8 mouse cellular contexts compared by ENCODE assay signal in the genomic region with DNA sequence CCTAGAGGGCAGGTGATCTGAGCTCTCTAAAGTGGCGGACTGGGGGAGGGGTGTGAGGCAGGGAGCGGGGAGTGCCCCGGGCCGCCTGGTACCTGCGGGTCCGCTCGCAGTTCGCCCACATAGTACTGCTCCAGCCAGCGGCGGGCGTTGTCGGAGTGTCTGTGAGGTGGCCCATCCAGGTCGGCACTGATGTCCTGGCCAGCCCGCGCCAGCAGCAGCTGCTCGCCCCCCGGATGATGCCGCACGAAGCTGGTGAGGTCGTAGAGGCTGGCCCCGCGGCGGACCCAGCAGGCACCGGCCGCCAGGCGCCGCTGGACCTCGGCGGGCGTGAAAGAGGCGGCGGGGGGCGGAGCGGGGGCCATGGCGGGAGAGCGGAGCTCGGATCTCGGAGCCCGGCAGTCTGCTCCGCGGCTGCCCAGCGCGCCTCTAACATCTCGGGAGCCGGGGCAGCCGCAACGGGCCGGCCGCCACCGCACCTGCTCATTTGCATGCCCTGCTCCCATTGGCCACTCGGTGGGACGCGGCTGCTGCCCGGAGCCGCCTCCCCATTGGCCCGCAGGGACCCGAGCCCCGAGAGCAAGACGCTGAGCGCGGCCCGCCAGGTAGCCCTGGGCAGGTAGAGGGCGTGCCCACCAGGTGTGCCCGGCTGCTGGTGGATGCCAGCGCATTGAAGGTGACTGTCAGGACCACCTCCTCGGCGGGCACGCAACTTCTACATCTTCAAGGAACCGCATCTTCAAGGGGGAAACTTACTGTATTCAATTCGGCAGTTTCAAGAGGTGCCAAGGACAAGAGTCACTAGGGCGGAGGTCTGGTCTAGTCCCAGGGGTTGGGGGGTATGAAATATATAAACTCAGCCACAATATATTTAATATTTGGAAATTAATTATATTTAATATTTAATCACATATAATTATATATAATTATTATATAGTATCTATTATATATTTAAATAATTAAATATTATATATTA. TPM values are rescaled to one million over a fixed set of nuclear protein-coding genes. Genes with fewer than 3 reads are reported as not detected.
DNase-seq lines count a peak whose midpoint lies in the region; ATAC-seq and TF ChIP-seq lines count a peak whose summit lies in the region.

A gene (minus strand): TSS at position 434 of the 973 bp plus-strand sequence.

- no peaks in the 10 kb centered on the region for H3K36me3 ChIP-seq in forebrain, embryonic 10.5 days (replicated peaks)
- no peaks in the 10 kb centered on the region for H3K36me3 ChIP-seq in heart, embryonic 13.5 days
- H3K36me3 ChIP-seq in kidney, postnatal 0 days (ENCODE audit: insufficient read depth, low read length): no peaks in the 10 kb centered on the region
- H3K36me3 ChIP-seq in liver, embryonic 13.5 days: no peaks in the 10 kb centered on the region
- no peaks in the 10 kb centered on the region for H3K36me3 ChIP-seq in neural tube, embryonic 11.5 days (ENCODE audit: control insufficient read depth, insufficient read depth, low read length)
- H3K36me3 ChIP-seq in stomach, embryonic 16.5 days (ENCODE audit: control insufficient read depth, insufficient read depth, low read length): no peaks in the 10 kb centered on the region

- H3K4me1 ChIP-seq in forebrain, embryonic 10.5 days: peaks cover 13% of the 10 kb centered on the region
- peaks cover 6% of the 10 kb centered on the region for H3K4me1 ChIP-seq in heart, embryonic 13.5 days
- H3K4me1 ChIP-seq in kidney, postnatal 0 days (replicated peaks; ENCODE audit: insufficient read depth, low read length): peaks cover 4% of the 10 kb centered on the region; the same call in 1 of the 2 replicates
- H3K4me1 ChIP-seq in liver, embryonic 13.5 days (replicated peaks): peaks cover 12% of the 10 kb centered on the region
- H3K4me1 ChIP-seq in neural tube, embryonic 11.5 days (ENCODE audit: control insufficient read depth, insufficient read depth, low read length): peaks cover 2% of the 10 kb centered on the region; the same call in 1 of the 2 replicates
- H3K4me1 ChIP-seq in stomach, embryonic 16.5 days (ENCODE audit: control insufficient read depth, insufficient read depth, low read length): no peaks in the 10 kb centered on the region

- peak within 1 kb of the TSS; percentile 68 for H3K9ac ChIP-seq in heart, embryonic 13.5 days
- H3K9ac ChIP-seq in kidney, postnatal 0 days (ENCODE audit: low read depth, low read length): peak within 1 kb of the TSS; percentile 56; the same call in 1 of the 2 replicates
- H3K9ac ChIP-seq in liver, embryonic 13.5 days: peak within 1 kb of the TSS; percentile 36
- peak within 1 kb of the TSS; percentile 54 for H3K9ac ChIP-seq in neural tube, embryonic 11.5 days (ENCODE audit: low read length)
- H3K9ac ChIP-seq in stomach, embryonic 16.5 days (ENCODE audit: low read length): peak within 1 kb of the TSS; percentile 71

- H3K4me3 ChIP-seq in forebrain, embryonic 10.5 days: peak within 1 kb of the TSS; percentile 67
- H3K4me3 ChIP-seq in heart, embryonic 13.5 days: peak within 1 kb of the TSS; percentile 59
- peak within 1 kb of the TSS; percentile 45 for H3K4me3 ChIP-seq in kidney, postnatal 0 days (replicated peaks; ENCODE audit: low read depth, low read length)
- peak within 1 kb of the TSS; percentile 51 for H3K4me3 ChIP-seq in liver, embryonic 13.5 days (replicated peaks)
- peak within 1 kb of the TSS; percentile 46 for H3K4me3 ChIP-seq in neural tube, embryonic 11.5 days (ENCODE audit: low read depth, low read length)
- peak within 1 kb of the TSS; percentile 60 for H3K4me3 ChIP-seq in stomach, embryonic 16.5 days (replicated peaks; ENCODE audit: low read length)

- peaks cover 73% of the 10 kb centered on the region for H3K27me3 ChIP-seq in forebrain, embryonic 10.5 days (ENCODE audit: poor library complexity, severe bottlenecking)
- peaks cover 82% of the 10 kb centered on the region for H3K27me3 ChIP-seq in heart, embryonic 13.5 days (replicated peaks)
- peaks cover 9% of the 10 kb centered on the region; the same call in 1 of the 2 replicates for H3K27me3 ChIP-seq in kidney, postnatal 0 days (ENCODE audit: insufficient read depth, low read length)
- peaks cover 84% of the 10 kb centered on the region for H3K27me3 ChIP-seq in liver, embryonic 13.5 days
- peaks cover 33% of the 10 kb centered on the region for H3K27me3 ChIP-seq in neural tube, embryonic 11.5 days (ENCODE audit: control insufficient read depth, insufficient read depth, low read length)
- peaks cover 20% of the 10 kb centered on the region for H3K27me3 ChIP-seq in stomach, embryonic 16.5 days (ENCODE audit: control insufficient read depth, insufficient read depth, low read length)

- peak; percentile 61 for ATAC-seq in CD4-positive, CD25-positive, alpha-beta regulatory T cell, adult 4 months
- ATAC-seq in heart, embryonic 13.5 days (ENCODE audit: extremely low read depth, insufficient number of reproducible peaks, low FRiP score, low TSS enrichment): peak; percentile 75
- peak; percentile 95 for ATAC-seq in kidney, postnatal 0 days (replicated peaks; ENCODE audit: low FRiP score, low read depth)
- ATAC-seq in liver, embryonic 13.5 days (ENCODE audit: low read depth): peak; percentile 96
- peak; percentile 98 for ATAC-seq in neural tube, embryonic 11.5 days (ENCODE audit: insufficient read depth, low FRiP score, low TSS enrichment)
- peak; percentile 94 for ATAC-seq in stomach, embryonic 16.5 days (ENCODE audit: insufficient read depth, low FRiP score)

- peak; percentile 41; the same call in 1 of the 2 replicates for TF ChIP-seq CTCF in kidney, postnatal 0 days (IDR thresholded peaks at IDR 0.05; ENCODE audit: low read depth)

- peak; percentile 60 for DNase-seq in c-Kit-positive CD71-negative TER-119-negative erythroid progenitor cells, embryonic 14.5 days (ENCODE audit: low read depth)
- DNase-seq in forebrain, embryonic 10.5 days (ENCODE audit: extremely low spot score, low spot score): peak; percentile 84
- peak; percentile 84 for DNase-seq in kidney, postnatal 0 days (ENCODE audit: low spot score)
- DNase-seq in liver, embryonic 13.5 days: peak; percentile 72
- DNase-seq in neural tube, embryonic 11.5 days (ENCODE audit: low spot score): peak; percentile 86

- H3K27ac ChIP-seq in forebrain, embryonic 10.5 days: peak within 1 kb of the TSS; percentile 72
- H3K27ac ChIP-seq in heart, embryonic 13.5 days (replicated peaks): no peak within 1 kb of the TSS
- H3K27ac ChIP-seq in kidney, postnatal 0 days: peak within 1 kb of the TSS; percentile 25; the same call in 1 of the 2 replicates
- no peak within 1 kb of the TSS for H3K27ac ChIP-seq in liver, embryonic 13.5 days
- H3K27ac ChIP-seq in neural tube, embryonic 11.5 days (ENCODE audit: low read depth, low read length): no peak within 1 kb of the TSS
- no peak within 1 kb of the TSS for H3K27ac ChIP-seq in stomach, embryonic 16.5 days (ENCODE audit: low read length)

- H3K9me3 ChIP-seq in forebrain, embryonic 10.5 days: no peaks in the 10 kb centered on the region
- no peaks in the 10 kb centered on the region for H3K9me3 ChIP-seq in heart, embryonic 13.5 days
- no peaks in the 10 kb centered on the region for H3K9me3 ChIP-seq in kidney, postnatal 0 days (replicated peaks; ENCODE audit: low read length)
- no peaks in the 10 kb centered on the region for H3K9me3 ChIP-seq in liver, embryonic 13.5 days (replicated peaks)
- no peaks in the 10 kb centered on the region for H3K9me3 ChIP-seq in neural tube, embryonic 11.5 days (ENCODE audit: control insufficient read depth, low read length)
- no peaks in the 10 kb centered on the region for H3K9me3 ChIP-seq in stomach, embryonic 16.5 days (replicated peaks; ENCODE audit: control insufficient read depth, low read length)

- H3K4me2 ChIP-seq in heart, embryonic 13.5 days: peak within 1 kb of the TSS; percentile 87
- H3K4me2 ChIP-seq in kidney, postnatal 0 days (ENCODE audit: low read length): peak within 1 kb of the TSS; percentile 93
- H3K4me2 ChIP-seq in liver, embryonic 13.5 days: peak within 1 kb of the TSS; percentile 75
- H3K4me2 ChIP-seq in neural tube, embryonic 11.5 days (ENCODE audit: low read depth): peak within 1 kb of the TSS; percentile 88
- H3K4me2 ChIP-seq in stomach, embryonic 16.5 days (ENCODE audit: low read depth, low read length): peak within 1 kb of the TSS; percentile 92

- WGBS in forebrain, embryonic 10.5 days: under 1% methylated on average over 71 of the region's 71 CpGs
- WGBS in heart, embryonic 13.5 days: under 1% methylated on average over 67 of the region's 71 CpGs
- WGBS in kidney, postnatal 0 days: 1% methylated on average over 66 of the region's 71 CpGs
- whole genome bisulfite sequencing in liver, embryonic 13.5 days (ENCODE audit: insufficient replicate concordance): 2% methylated on average over 69 of the region's 71 CpGs
- WGBS in neural tube, embryonic 11.5 days: under 1% methylated on average over 68 of the region's 71 CpGs
- WGBS in stomach, embryonic 16.5 days: 1% methylated on average over 68 of the region's 71 CpGs

RNA-seq across cellular contexts. Expression of the gene that starts here (rescaled TPM):
- polyA plus RNA-seq in CD4-positive, CD25-positive, alpha-beta regulatory T cell, adult 4 months (2017; shearing (Covaris generic)): not detected
- not detected in 2 replicates for polyA plus RNA-seq in forebrain, embryonic 10.5 days (2016; fragmentation: Nextera tagmentation; extraction: Ambion mirVana)
- not detected in 2 replicates for polyA plus RNA-seq in heart, embryonic 13.5 days (2015; fragmentation: Nextera tagmentation; extraction: Ambion mirVana)
- polyA plus RNA-seq in kidney, postnatal 0 days (2015; fragmentation: Nextera tagmentation; extraction: Ambion mirVana): 5.0 and 5.4 TPM in 2 replicates
- not detected in 2 replicates for polyA plus RNA-seq in liver, embryonic 13.5 days (2015; fragmentation: Nextera tagmentation; extraction: Ambion mirVana)
- polyA plus RNA-seq in neural tube, embryonic 11.5 days (2014; fragmentation: Nextera tagmentation; extraction: Ambion mirVana): not detected in 2 replicates
- 5.9 and 7.9 TPM in 2 replicates for polyA plus RNA-seq in stomach, embryonic 16.5 days (2015; fragmentation: Nextera tagmentation; extraction: Ambion mirVana)

Comparison
In these comparisons a context has a peak if more than half of its experiments do, and no peak if none do; other contexts are left out.
1. Peak in ATAC-seq in CD4-positive, CD25-positive, alpha-beta regulatory T cell, adult 4 months; RNA of the gene not detected or under 1 TPM.
2. Peak in DNase-seq, H3K4me3 ChIP-seq and H3K27ac ChIP-seq in forebrain, embryonic 10.5 days; RNA of the gene not detected or under 1 TPM.
3. Peak in ATAC-seq, H3K4me3 ChIP-seq, H3K9ac ChIP-seq and H3K4me2 ChIP-seq in heart, embryonic 13.5 days; RNA of the gene not detected or under 1 TPM.
4. Peak in DNase-seq, ATAC-seq, H3K4me3 ChIP-seq, H3K9ac ChIP-seq and H3K4me2 ChIP-seq in liver, embryonic 13.5 days; RNA of the gene not detected or under 1 TPM.
5. Peak in DNase-seq, ATAC-seq, H3K4me3 ChIP-seq, H3K9ac ChIP-seq and H3K4me2 ChIP-seq in neural tube, embryonic 11.5 days; RNA of the gene not detected or under 1 TPM.